ENCODE assay signal across 15 mouse cellular contexts in the genomic region with DNA sequence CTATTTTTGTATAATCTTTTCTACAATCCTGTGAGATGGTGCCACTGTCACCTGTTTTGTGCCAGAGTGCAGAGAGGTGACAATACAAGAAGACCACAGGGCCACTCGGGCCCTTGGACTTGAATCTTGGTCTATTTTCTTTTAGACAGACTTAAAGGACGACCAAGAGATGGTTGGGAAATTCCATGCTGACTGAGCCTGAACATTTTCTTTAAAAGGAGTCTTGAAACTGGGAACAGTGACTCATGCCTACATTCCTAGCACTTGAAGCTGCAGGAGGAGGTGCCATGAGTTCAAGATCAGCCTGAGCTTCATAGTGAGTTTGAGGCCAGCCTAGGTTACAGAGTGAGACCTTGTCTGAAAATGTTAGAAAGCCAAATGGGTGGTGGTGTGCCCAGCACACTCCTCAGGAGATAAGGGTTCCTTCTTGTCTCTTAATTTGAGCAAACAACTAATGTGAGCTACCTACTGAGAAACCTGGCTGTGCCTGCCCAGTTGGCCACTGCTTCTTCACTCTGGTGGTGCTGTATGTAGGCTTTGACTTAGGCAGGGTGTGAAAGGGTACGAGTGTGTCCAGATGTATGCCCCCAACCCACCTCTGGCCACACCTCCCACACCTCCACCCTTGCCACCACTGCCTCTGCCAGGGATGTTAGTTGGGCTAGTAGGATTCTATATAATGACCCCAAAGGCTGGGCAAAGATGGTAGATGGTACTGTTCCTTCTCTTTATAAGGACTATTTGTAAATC. TPM values are rescaled to one million over a fixed set of nuclear protein-coding genes. Genes with fewer than 3 reads are reported as not detected.
A peak's percentile ranks its signal among the peaks of the same experiment; 100 is the strongest.
DNase-seq lines count a peak whose midpoint lies in the region; ATAC-seq lines count a peak whose summit lies in the region.
"Had no signal": no experiment of that assay in that cellular context is flagged by ENCODE, and none has a peak within 500 bp of the region (broad histone marks: within the 10 kb centered on the region; RNA-seq: fewer than 3 reads in every experiment).

No protein-coding gene starts in this region.

- ATAC-seq in hindbrain, embryonic 13.5 days (ENCODE audit: low FRiP score) = no peak
- no peak for ATAC-seq in hindbrain, embryonic 16.5 days
- no peak for ATAC-seq in midbrain, embryonic 16.5 days
- ATAC-seq: activated CD4-positive, CD25-positive, alpha-beta regulatory T cell, adult 4 months had no signal

- H3K27ac ChIP-seq in hindbrain, embryonic 13.5 days = peak overlapping the region; percentile 79
- no peak overlapping the region for H3K27ac ChIP-seq in hindbrain, embryonic 16.5 days (ENCODE audit: low read depth, low read length)
- H3K27ac ChIP-seq in midbrain, embryonic 16.5 days (ENCODE audit: low read length) = peak overlapping the region; percentile 43; the same call in 1 of the 2 replicates
- H3K27ac ChIP-seq: heart, adult 2 months; kidney, postnatal 0 days; liver, embryonic 15.5 days; stomach, postnatal 0 days had no signal

- H3K4me2 ChIP-seq in hindbrain, embryonic 13.5 days = no peak overlapping the region
- H3K4me2 ChIP-seq in hindbrain, embryonic 16.5 days (ENCODE audit: low read length) = no peak overlapping the region
- no peak overlapping the region for H3K4me2 ChIP-seq in midbrain, embryonic 16.5 days (ENCODE audit: low read length)
- H3K4me2 ChIP-seq: liver, embryonic 15.5 days had no signal

- no peaks in the 10 kb centered on the region for H3K9me3 ChIP-seq in hindbrain, embryonic 13.5 days
- no peaks in the 10 kb centered on the region for H3K9me3 ChIP-seq in hindbrain, embryonic 16.5 days (ENCODE audit: control insufficient read depth, low read length)
- H3K9me3 ChIP-seq in midbrain, embryonic 16.5 days (replicated peaks; ENCODE audit: control insufficient read depth, low read length, poor library complexity, severe bottlenecking) = no peaks in the 10 kb centered on the region
- H3K9me3 ChIP-seq: hindbrain, embryonic 10.5 days; liver, embryonic 15.5 days had no signal

- no peak overlapping the region for H3K9ac ChIP-seq in hindbrain, embryonic 13.5 days
- H3K9ac ChIP-seq in hindbrain, embryonic 16.5 days (ENCODE audit: low read depth, low read length) = no peak overlapping the region
- no peak overlapping the region for H3K9ac ChIP-seq in midbrain, embryonic 16.5 days (ENCODE audit: low read depth, low read length)
- H3K9ac ChIP-seq: liver, embryonic 15.5 days had no signal

- peaks cover 48% of the 10 kb centered on the region for H3K4me1 ChIP-seq in hindbrain, embryonic 13.5 days (replicated peaks)
- peaks cover 31% of the 10 kb centered on the region for H3K4me1 ChIP-seq in hindbrain, embryonic 16.5 days (ENCODE audit: control insufficient read depth, insufficient read depth, low read depth, low read length)
- H3K4me1 ChIP-seq in midbrain, embryonic 16.5 days (ENCODE audit: control insufficient read depth, insufficient read depth, low read length) = peaks cover 26% of the 10 kb centered on the region

- WGBS in hindbrain, embryonic 13.5 days = 83% methylated on average over 3 of the region's 3 CpGs
- WGBS in hindbrain, embryonic 16.5 days = 81% methylated on average over 3 of the region's 3 CpGs
- 89% methylated on average over 3 of the region's 3 CpGs for WGBS in midbrain, embryonic 16.5 days

- peaks cover 20% of the 10 kb centered on the region for H3K27me3 ChIP-seq in hindbrain, embryonic 13.5 days
- H3K27me3 ChIP-seq in hindbrain, embryonic 16.5 days (replicated peaks; ENCODE audit: control insufficient read depth, insufficient read depth, low read length) = no peaks in the 10 kb centered on the region
- no peaks in the 10 kb centered on the region for H3K27me3 ChIP-seq in midbrain, embryonic 16.5 days (ENCODE audit: control insufficient read depth, insufficient read depth, low read depth, low read length)

- no peak overlapping the region for H3K4me3 ChIP-seq in hindbrain, embryonic 13.5 days
- no peak overlapping the region for H3K4me3 ChIP-seq in hindbrain, embryonic 16.5 days (ENCODE audit: low read length)
- no peak overlapping the region for H3K4me3 ChIP-seq in midbrain, embryonic 16.5 days (ENCODE audit: low read depth, low read length)
- H3K4me3 ChIP-seq: heart, adult 2 months; liver, embryonic 15.5 days had no signal

- H3K36me3 ChIP-seq in hindbrain, embryonic 13.5 days = peaks cover 7% of the 10 kb centered on the region; the same call in 1 of the 2 replicates
- no peaks in the 10 kb centered on the region for H3K36me3 ChIP-seq in hindbrain, embryonic 16.5 days (ENCODE audit: control insufficient read depth, insufficient read depth, low read length)
- H3K36me3 ChIP-seq in midbrain, embryonic 16.5 days (ENCODE audit: control insufficient read depth, insufficient read depth, low read length) = no peaks in the 10 kb centered on the region
- H3K36me3 ChIP-seq: liver, embryonic 15.5 days had no signal

- DNase-seq in cerebellum, adult 11-12 months = peak; percentile 56
- DNase-seq in cerebellum, postnatal 36 days = no peak
- DNase-seq in NIH3T3 (ENCODE audit: low read depth) = peak; percentile 73
- no peak for DNase-seq in urinary bladder, adult 2 months (ENCODE audit: low spot score)
- no peak for DNase-seq in Muller cell, postnatal 12 days (ENCODE audit: inconsistent ontology term)
- DNase-seq: spleen, adult 18-20 months had no signal

RNA-seq across cellular contexts. Expression of gene Arhgap23, which starts 13.5 kb away (rescaled TPM):
- polyA plus RNA-seq in hindbrain, embryonic 13.5 days (2015; fragmentation: Nextera tagmentation; extraction: Ambion mirVana) = 6.6 and 6.7 TPM in 2 replicates
- polyA plus RNA-seq in hindbrain, embryonic 16.5 days (2015; fragmentation: Nextera tagmentation; extraction: Ambion mirVana) = 8.5 and 9.4 TPM in 2 replicates
- polyA plus RNA-seq in midbrain, embryonic 16.5 days (2015; fragmentation: Nextera tagmentation; extraction: Ambion mirVana) = 8.6 and 9.6 TPM in 2 replicates
- 26.0 and 33.0 TPM in 2 replicates for polyA plus RNA-seq in urinary bladder, adult 2 months (2012; rRNA removed)
- polyA plus RNA-seq: activated CD4-positive, CD25-positive, alpha-beta regulatory T cell, adult 4 months had no signal

RNA-seq across cellular contexts. Expression of gene Socs7, which starts 39.5 kb away (rescaled TPM):
- 8.4 and 9.2 TPM in 2 replicates for polyA plus RNA-seq in hindbrain, embryonic 13.5 days (2015; fragmentation: Nextera tagmentation; extraction: Ambion mirVana)
- 7.3 and 8.1 TPM in 2 replicates for polyA plus RNA-seq in hindbrain, embryonic 16.5 days (2015; fragmentation: Nextera tagmentation; extraction: Ambion mirVana)
- polyA plus RNA-seq in midbrain, embryonic 16.5 days (2015; fragmentation: Nextera tagmentation; extraction: Ambion mirVana) = 8.5 and 9.9 TPM in 2 replicates
- 9.1 and 9.7 TPM in 2 replicates for polyA plus RNA-seq in urinary bladder, adult 2 months (2012; rRNA removed)

RNA-seq across cellular contexts. Expression of gene Gpr179, which starts 50.0 kb away (rescaled TPM):
- 0.16 and 0.25 TPM in 2 replicates for polyA plus RNA-seq in hindbrain, embryonic 13.5 days (2015; fragmentation: Nextera tagmentation; extraction: Ambion mirVana)
- polyA plus RNA-seq in hindbrain, embryonic 16.5 days (2015; fragmentation: Nextera tagmentation; extraction: Ambion mirVana) = 0.43 and 0.51 TPM in 2 replicates
- 0.70 and 0.89 TPM in 2 replicates for polyA plus RNA-seq in midbrain, embryonic 16.5 days (2015; fragmentation: Nextera tagmentation; extraction: Ambion mirVana)
- polyA plus RNA-seq in urinary bladder, adult 2 months (2012; rRNA removed) = 0.11 and 0.25 TPM in 2 replicates
- polyA plus RNA-seq: heart, adult 2 months; liver, embryonic 15.5 days had no signal

Comparison
In these comparisons a context has a peak if more than half of its experiments do, and no peak if none do; other contexts are left out.
1. DNase-seq: peak in cerebellum, adult 11-12 months (single experiment) and NIH3T3 (single experiment); none in cerebellum, postnatal 36 days (0 of 2), urinary bladder, adult 2 months (single experiment) and Muller cell, postnatal 12 days (single experiment).